Mouse (Mus musculus): ENCODE data around the gene Trpv5. TPM values are rescaled to one million over a fixed set of nuclear protein-coding genes. Genes with fewer than 3 reads are reported as not detected.

Gene Trpv5
- polyA plus RNA-seq, 1 experiment from 2014 or later: 0.07 TPM

- no peak within 1 kb of the TSS for H3K9ac ChIP-seq
- H3K4me2 ChIP-seq: no peak within 1 kb of the TSS
- 84% methylated on average over 2 of the region's 2 CpGs for WGBS (ENCODE audit: insufficient replicate concordance)
- H3K9me3 ChIP-seq (replicated peaks): no peaks in the 10 kb centered on the region
- H3K36me3 ChIP-seq: peaks cover 50% of the 10 kb centered on the region
- peaks cover 49% of the 10 kb centered on the region for H3K4me1 ChIP-seq
- ATAC-seq: no peak
- H3K4me3 ChIP-seq: no peak within 1 kb of the TSS
- peaks cover 6% of the 10 kb centered on the region for H3K27me3 ChIP-seq (replicated peaks)
- peak within 1 kb of the TSS; percentile 68 for H3K27ac ChIP-seq
Observed at GRCm38 (mm10) chr6:41684131-41684530, 3.6 kb upstream of the Trpv5 start, which contains the start of gene Llcfc1. Gene Llcfc1 (plus strand): TSS chr6:41684431.

- ATAC-seq: no peak
- Histone ChIP-seq H3K36me3 (peaks cover 25% of the 10 kb centered on the region), H3K9ac (no peak overlapping the region), H3K27ac (no peak overlapping the region), H3K4me2 (no peak overlapping the region), H3K27me3 (replicated peaks) (peaks cover 6% of the 10 kb centered on the region), H3K9me3 (replicated peaks) (no peaks in the 10 kb centered on the region), H3K4me3 (no peak overlapping the region), H3K4me1 (peaks cover 27% of the 10 kb centered on the region)
- 67% methylated on average over 5 of the region's 5 CpGs for WGBS (ENCODE audit: insufficient replicate concordance)
Observed at GRCm38 (mm10) chr6:41681656-41682055, 1.1 kb upstream of the Trpv5 start.

- WGBS (ENCODE audit: insufficient replicate concordance): 56% methylated on average over 2 of the region's 2 CpGs
- no peak overlapping the region for H3K9ac ChIP-seq
- H3K4me1 ChIP-seq: no peaks in the 10 kb centered on the region
- no peak overlapping the region for H3K4me2 ChIP-seq
- H3K27ac ChIP-seq: no peak overlapping the region
- no peaks in the 10 kb centered on the region for H3K9me3 ChIP-seq (replicated peaks)
- H3K36me3 ChIP-seq: no peaks in the 10 kb centered on the region
- 0 out of 2 replicates have a peak, but pooled peaks have one; percentile 32 for ATAC-seq
- H3K27me3 ChIP-seq (replicated peaks): peaks cover 6% of the 10 kb centered on the region
- no peak overlapping the region for H3K4me3 ChIP-seq
Observed at GRCm38 (mm10) chr6:41676530-41676929, 4.0 kb downstream of the Trpv5 start.

GRCm38 (mm10) chr6:41662320-41662719 is 18.2 kb downstream of the Trpv5 start:
- ATAC-seq: no peak
- no peak overlapping the region for H3K4me2 ChIP-seq
- H3K27me3 ChIP-seq (replicated peaks): no peaks in the 10 kb centered on the region
- no peaks in the 10 kb centered on the region for H3K4me1 ChIP-seq
- H3K9ac ChIP-seq: no peak overlapping the region
- no peaks in the 10 kb centered on the region for H3K36me3 ChIP-seq
- no peak overlapping the region for H3K4me3 ChIP-seq
- WGBS (ENCODE audit: insufficient replicate concordance): 33% methylated on average over 2 of the region's 2 CpGs
- H3K27ac ChIP-seq: no peak overlapping the region
- H3K9me3 ChIP-seq (replicated peaks): no peaks in the 10 kb centered on the region

- no peaks in the 10 kb centered on the region for H3K9me3 ChIP-seq (replicated peaks)
- H3K36me3 ChIP-seq: no peaks in the 10 kb centered on the region
- H3K27ac ChIP-seq: no peak overlapping the region
- no peak overlapping the region for H3K9ac ChIP-seq
- WGBS (ENCODE audit: insufficient replicate concordance): 11% methylated on average over 1 of the region's 1 CpGs
- H3K4me2 ChIP-seq: no peak overlapping the region
- no peaks in the 10 kb centered on the region for H3K4me1 ChIP-seq
- H3K4me3 ChIP-seq: no peak overlapping the region
- no peak for ATAC-seq
- no peaks in the 10 kb centered on the region for H3K27me3 ChIP-seq (replicated peaks)
Observed at GRCm38 (mm10) chr6:41658487-41658886, 22.1 kb downstream of the Trpv5 start.

- no peak overlapping the region for H3K27ac ChIP-seq
- H3K4me3 ChIP-seq: no peak overlapping the region
- H3K36me3 ChIP-seq: no peaks in the 10 kb centered on the region
- H3K4me2 ChIP-seq: no peak overlapping the region
- H3K4me1 ChIP-seq: no peaks in the 10 kb centered on the region
- no peak overlapping the region for H3K9ac ChIP-seq
- no peak for ATAC-seq
- WGBS (ENCODE audit: insufficient replicate concordance): 27% methylated on average over 8 of the region's 8 CpGs
- no peaks in the 10 kb centered on the region for H3K27me3 ChIP-seq (replicated peaks)
- no peaks in the 10 kb centered on the region for H3K9me3 ChIP-seq (replicated peaks)
Observed at GRCm38 (mm10) chr6:41654648-41655047, 25.9 kb downstream of the Trpv5 start.

GRCm38 (mm10) chr6:41653173-41653572 is 27.4 kb downstream of the Trpv5 start:
- no peak overlapping the region for H3K27ac ChIP-seq
- 47% methylated on average over 5 of the region's 5 CpGs for WGBS (ENCODE audit: insufficient replicate concordance)
- no peaks in the 10 kb centered on the region for H3K27me3 ChIP-seq (replicated peaks)
- no peak overlapping the region for H3K4me3 ChIP-seq
- H3K9ac ChIP-seq: no peak overlapping the region
- ATAC-seq: no peak
- H3K36me3 ChIP-seq: no peaks in the 10 kb centered on the region
- H3K9me3 ChIP-seq (replicated peaks): no peaks in the 10 kb centered on the region
- H3K4me1 ChIP-seq: no peaks in the 10 kb centered on the region
- no peak overlapping the region for H3K4me2 ChIP-seq

- H3K4me1 ChIP-seq: no peaks in the 10 kb centered on the region
- no peaks in the 10 kb centered on the region for H3K27me3 ChIP-seq (replicated peaks)
- no peaks in the 10 kb centered on the region for H3K36me3 ChIP-seq
- H3K9ac ChIP-seq: no peak overlapping the region
- no peak overlapping the region for H3K4me2 ChIP-seq
- H3K9me3 ChIP-seq (replicated peaks): no peaks in the 10 kb centered on the region
- no peak for ATAC-seq
- H3K4me3 ChIP-seq: no peak overlapping the region
- no peak overlapping the region for H3K27ac ChIP-seq
Observed at GRCm38 (mm10) chr6:41646672-41647071, 33.9 kb downstream of the Trpv5 start.

GRCm38 (mm10) chr6:41646220-41646619 is 34.3 kb downstream of the Trpv5 start:
- 58% methylated on average over 3 of the region's 3 CpGs for WGBS (ENCODE audit: insufficient replicate concordance)
- ATAC-seq: no peak
- no peak overlapping the region for H3K4me2 ChIP-seq
- no peaks in the 10 kb centered on the region for H3K27me3 ChIP-seq (replicated peaks)
- H3K27ac ChIP-seq: no peak overlapping the region
- H3K4me1 ChIP-seq: no peaks in the 10 kb centered on the region
- no peaks in the 10 kb centered on the region for H3K9me3 ChIP-seq (replicated peaks)
- H3K36me3 ChIP-seq: no peaks in the 10 kb centered on the region
- no peak overlapping the region for H3K4me3 ChIP-seq
- no peak overlapping the region for H3K9ac ChIP-seq

- Histone ChIP-seq H3K4me3 (no peak overlapping the region), H3K27me3 (replicated peaks) (no peaks in the 10 kb centered on the region), H3K4me2 (no peak overlapping the region), H3K27ac (no peak overlapping the region), H3K4me1 (no peaks in the 10 kb centered on the region), H3K9me3 (replicated peaks) (no peaks in the 10 kb centered on the region), H3K9ac (no peak overlapping the region), H3K36me3 (no peaks in the 10 kb centered on the region)
- WGBS (ENCODE audit: insufficient replicate concordance): 78% methylated on average over 3 of the region's 3 CpGs
- ATAC-seq: no peak
Observed at GRCm38 (mm10) chr6:41643227-41643626, 37.3 kb downstream of the Trpv5 start.

- ATAC-seq: no peak
- H3K27me3 ChIP-seq (replicated peaks): no peaks in the 10 kb centered on the region
- H3K27ac ChIP-seq: no peak overlapping the region
- H3K4me3 ChIP-seq: no peak overlapping the region
- H3K4me1 ChIP-seq: no peaks in the 10 kb centered on the region
- H3K9ac ChIP-seq: no peak overlapping the region
- H3K36me3 ChIP-seq: no peaks in the 10 kb centered on the region
- 71% methylated on average over 4 of the region's 4 CpGs for WGBS (ENCODE audit: insufficient replicate concordance)
- H3K4me2 ChIP-seq: no peak overlapping the region
- H3K9me3 ChIP-seq (replicated peaks): no peaks in the 10 kb centered on the region
Observed at GRCm38 (mm10) chr6:41642765-41643164, 37.8 kb downstream of the Trpv5 start.

- Histone ChIP-seq H3K4me3 (no peak overlapping the region), H3K36me3 (no peaks in the 10 kb centered on the region), H3K4me1 (no peaks in the 10 kb centered on the region), H3K27ac (no peak overlapping the region), H3K9ac (no peak overlapping the region), H3K9me3 (replicated peaks) (no peaks in the 10 kb centered on the region), H3K4me2 (no peak overlapping the region), H3K27me3 (replicated peaks) (no peaks in the 10 kb centered on the region)
- ATAC-seq: no peak
- WGBS (ENCODE audit: insufficient replicate concordance): 62% methylated on average over 6 of the region's 6 CpGs
Observed at GRCm38 (mm10) chr6:41641173-41641866, 39.2 kb downstream of the Trpv5 start.

GRCm38 (mm10) chr6:41640449-41640848 is 40.1 kb downstream of the Trpv5 start:
- WGBS (ENCODE audit: insufficient replicate concordance): 73% methylated on average over 3 of the region's 3 CpGs
- H3K4me2 ChIP-seq: no peak overlapping the region
- H3K4me1 ChIP-seq: no peaks in the 10 kb centered on the region
- ATAC-seq: no peak
- H3K9ac ChIP-seq: no peak overlapping the region
- H3K27me3 ChIP-seq (replicated peaks): no peaks in the 10 kb centered on the region
- no peaks in the 10 kb centered on the region for H3K9me3 ChIP-seq (replicated peaks)
- H3K36me3 ChIP-seq: no peaks in the 10 kb centered on the region
- H3K4me3 ChIP-seq: no peak overlapping the region
- H3K27ac ChIP-seq: no peak overlapping the region

All from liver, embryonic 12.5 days (tissue).